Mouse (Mus musculus): ENCODE results near the gene Cd248. TPM values are rescaled to one million over a fixed set of nuclear protein-coding genes. Genes with fewer than 3 reads are reported as not detected.

The Cd248 gene
- total RNA-seq (2021), result 10 to 100 TPM in 1 of 2 experiments, 1 to 10 TPM in 1; 9.5 to 15.1 TPM
- long read RNA-seq, experiment 1, transcript Cd248-201 (1 exons, 2,605 nt), result major isoform, 25 of 25 reads
- long read RNA-seq, experiment 1, partial matches to known transcripts, result 0 of 25 reads
- long read RNA-seq, experiment 1, other reads (novel, unspliced or antisense), result 0 of 25 reads
- long read RNA-seq, experiment 2, transcript Cd248-201 (1 exons, 2,605 nt), result major isoform, 9 of 9 reads
- long read RNA-seq, experiment 2, partial matches to known transcripts, result 0 of 9 reads
- long read RNA-seq, experiment 2, other reads (novel, unspliced or antisense), result 0 of 9 reads

DNA sequence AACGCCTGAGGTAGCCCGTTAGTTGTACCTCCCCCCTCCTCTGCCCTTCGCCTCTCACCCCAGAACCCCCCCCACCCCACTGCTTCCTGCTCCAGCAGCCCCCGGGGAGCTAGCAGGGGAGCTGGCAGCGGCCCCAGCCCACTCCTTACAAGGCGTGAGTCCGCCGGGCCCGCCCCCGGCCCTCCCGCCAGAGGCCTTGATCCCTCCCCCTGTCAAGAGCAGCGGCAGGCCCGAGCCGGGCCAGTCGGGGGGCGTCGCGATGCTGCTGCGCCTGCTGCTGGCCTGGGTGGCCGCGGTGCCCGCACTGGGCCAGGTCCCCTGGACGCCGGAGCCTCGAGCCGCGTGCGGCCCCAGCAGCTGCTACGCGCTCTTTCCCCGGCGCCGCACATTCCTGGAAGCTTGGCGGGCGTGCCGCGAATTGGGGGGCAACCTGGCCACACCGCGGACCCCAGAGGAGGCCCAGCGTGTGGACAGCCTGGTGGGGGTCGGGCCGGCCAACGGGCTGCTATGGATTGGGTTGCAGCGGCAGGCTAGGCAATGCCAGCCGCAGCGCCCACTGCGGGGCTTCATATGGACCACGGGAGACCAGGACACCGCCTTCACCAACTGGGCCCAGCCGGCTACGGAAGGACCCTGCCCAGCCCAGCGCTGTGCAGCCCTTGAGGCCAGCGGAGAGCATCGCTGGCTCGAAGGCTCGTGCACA lies at the start of gene Cd248:
Gene Cd248, plus strand, starts transcription at position 212 of the 703 bp plus-strand sequence.
- peak within 1 kb of the TSS; percentile 76 for H3K4me3 ChIP-seq
- no peak for TF ChIP-seq CTCF (IDR thresholded peaks at IDR 0.05)
- peak; percentile 92 for DNase-seq
- peak within 1 kb of the TSS; percentile 81 for H3K27ac ChIP-seq
- intact Hi-C loops (cut with DNase I), result no loop called here

DNA sequence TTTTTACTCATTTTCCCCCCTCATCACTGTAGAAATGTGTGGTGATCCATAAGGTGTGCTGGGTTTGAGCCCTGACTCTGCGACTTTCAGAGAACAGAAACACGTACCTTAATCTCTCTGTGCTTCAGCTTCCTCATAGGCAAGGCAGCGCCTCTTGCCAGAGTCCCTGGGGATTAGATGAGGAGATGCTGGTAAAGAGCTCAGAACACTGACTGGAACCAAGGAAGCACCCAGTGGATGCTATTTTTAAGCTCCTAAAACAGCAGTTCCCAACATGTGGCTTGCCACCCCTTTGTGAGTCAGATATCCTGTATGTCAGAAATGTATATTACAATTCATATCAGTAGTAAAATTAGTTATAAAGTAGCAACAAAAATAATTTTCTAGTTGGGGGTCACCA lies 49.7 kb upstream of the Cd248 start:
- no peak overlapping the region for H3K4me3 ChIP-seq
- DNase-seq, result peak; percentile 6
- TF ChIP-seq CTCF (IDR thresholded peaks at IDR 0.05), result no peak
- intact Hi-C loops (cut with DNase I), result loop anchor here (5.0 kb wide), 1 partner anchor 54 kb away; no protein-coding TSS in a partner anchor
- H3K27ac ChIP-seq, result no peak overlapping the region

DNA sequence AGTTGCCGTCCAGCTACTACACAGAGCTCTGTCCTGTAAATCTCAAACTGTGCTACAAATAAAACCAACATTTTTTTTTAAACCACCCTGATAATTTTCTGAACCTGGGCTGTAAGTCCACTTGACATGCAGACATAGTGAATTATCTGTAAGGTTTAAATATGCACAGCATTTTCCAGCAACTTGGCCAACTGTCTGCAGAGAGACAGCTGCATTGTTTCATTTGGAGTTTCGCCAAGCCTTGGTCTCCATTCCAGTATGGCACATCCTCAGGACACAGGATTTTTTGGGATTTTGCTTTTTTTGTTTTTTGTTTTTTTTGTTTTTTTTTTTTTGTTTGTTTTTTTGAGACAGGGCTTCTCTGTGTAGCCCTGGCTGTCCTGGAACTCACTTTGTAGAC lies 46.5 kb upstream of the Cd248 start:
- Histone ChIP-seq H3K27ac (no peak overlapping the region), H3K4me3 (no peak overlapping the region)
- no peak for DNase-seq
- TF ChIP-seq CTCF (IDR thresholded peaks at IDR 0.05), result no peak
- intact Hi-C loops (cut with DNase I), result no loop called here

DNA sequence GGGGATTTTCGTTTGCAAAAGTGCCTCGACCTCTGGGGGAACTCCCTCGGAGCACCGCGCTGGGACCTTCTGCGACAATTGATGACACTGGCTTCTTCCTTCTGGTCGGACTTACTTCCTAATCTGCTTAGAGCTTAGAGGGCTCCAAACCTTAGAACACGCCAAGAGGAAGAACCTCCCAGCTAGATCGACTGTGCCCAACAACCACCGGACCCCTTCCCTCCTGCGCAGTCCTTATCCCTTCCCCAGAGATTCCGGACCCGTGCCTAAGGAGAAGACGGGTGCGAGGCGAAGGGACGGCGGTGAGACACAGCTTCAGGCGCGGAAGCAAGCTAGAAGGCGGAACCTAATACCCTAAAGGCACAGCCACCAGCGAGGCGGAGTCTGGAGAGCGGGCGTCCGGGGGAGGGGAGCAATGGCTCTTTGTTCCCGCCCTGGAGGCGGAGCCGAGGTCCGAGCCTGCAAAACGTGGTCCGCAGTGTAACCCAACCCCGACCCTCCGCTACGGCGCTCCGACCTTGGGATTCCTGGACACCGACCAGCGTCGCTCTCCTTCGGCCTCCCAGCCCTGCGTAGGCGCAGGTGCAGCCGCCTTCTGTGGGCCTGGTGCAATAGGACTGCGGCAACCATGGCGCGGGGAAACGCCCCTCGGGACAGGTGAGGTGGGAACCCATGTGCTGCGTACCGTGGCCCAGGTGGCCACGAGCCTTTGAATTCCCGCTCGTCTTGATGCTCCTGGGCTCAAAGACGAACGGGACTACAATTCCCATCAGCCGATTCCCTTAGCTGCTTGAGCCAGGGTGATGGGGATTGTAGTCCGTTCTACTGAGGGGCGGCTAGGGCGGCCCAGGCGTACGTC lies 44.0 kb upstream of the Cd248 start, which contains the start of gene Slc29a2:
Gene Slc29a2, plus strand, starts transcription at position 240 of the 859 bp plus-strand sequence.
- no peak for TF ChIP-seq CTCF (IDR thresholded peaks at IDR 0.05)
- Histone ChIP-seq H3K27ac (peak within 1 kb of the TSS; percentile 93), H3K4me3 (peak within 1 kb of the TSS; percentile 84)
- intact Hi-C loops (cut with DNase I), result no loop called here
- peak; percentile 96 for DNase-seq

DNA sequence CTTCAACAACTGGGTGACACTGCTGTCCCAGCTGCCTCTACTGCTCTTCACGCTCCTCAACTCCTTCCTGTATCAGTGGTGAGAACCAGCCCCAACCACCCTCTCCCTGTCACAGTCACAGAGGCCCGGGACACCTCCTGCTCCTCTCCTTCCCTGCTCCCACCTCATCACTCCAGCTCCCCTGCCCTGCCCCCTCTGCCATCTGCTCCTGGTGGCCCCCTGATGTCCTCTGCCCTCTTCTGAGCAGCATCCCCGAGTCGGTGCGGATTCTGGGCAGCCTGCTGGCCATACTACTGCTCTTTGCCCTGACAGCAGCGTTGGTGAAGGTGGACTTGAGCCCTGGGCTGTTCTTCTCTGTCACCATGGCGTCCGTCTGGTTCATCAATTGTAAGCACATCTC lies 41.8 kb upstream of the Cd248 start:
- no peak overlapping the region for H3K4me3 ChIP-seq
- TF ChIP-seq CTCF (IDR thresholded peaks at IDR 0.05), result no peak
- intact Hi-C loops (cut with DNase I), result no loop called here

DNA sequence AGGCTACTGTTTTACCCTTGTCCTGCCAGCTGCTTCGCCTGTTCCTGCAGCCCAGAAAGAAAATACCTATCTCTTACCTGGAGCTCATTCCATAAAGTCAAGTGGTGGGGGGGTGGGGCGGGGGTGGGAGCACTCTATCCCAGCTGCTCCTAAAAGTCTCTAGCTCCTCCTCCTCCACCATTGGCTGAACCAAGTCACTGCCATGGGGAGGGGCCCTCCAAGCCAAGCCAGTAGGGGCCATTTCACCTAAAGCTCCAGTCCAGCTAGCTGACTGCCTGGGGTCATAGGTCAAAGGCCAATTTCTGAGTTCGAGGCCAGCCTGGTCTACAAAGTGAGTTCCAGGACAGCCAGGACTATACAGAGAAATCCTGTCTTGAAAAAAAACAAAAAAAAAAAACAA lies 35.2 kb upstream of the Cd248 start:
- no peak for DNase-seq
- intact Hi-C loops (cut with DNase I), result no loop called here
- Histone ChIP-seq H3K4me3 (no peak overlapping the region), H3K27ac (no peak overlapping the region)
- TF ChIP-seq CTCF (IDR thresholded peaks at IDR 0.05), result no peak

More for the DNA sequence above, 41.8 kb upstream of the Cd248 start:
- no peak overlapping the region for H3K27ac ChIP-seq
- DNase-seq, result peak; percentile 14

DNA sequence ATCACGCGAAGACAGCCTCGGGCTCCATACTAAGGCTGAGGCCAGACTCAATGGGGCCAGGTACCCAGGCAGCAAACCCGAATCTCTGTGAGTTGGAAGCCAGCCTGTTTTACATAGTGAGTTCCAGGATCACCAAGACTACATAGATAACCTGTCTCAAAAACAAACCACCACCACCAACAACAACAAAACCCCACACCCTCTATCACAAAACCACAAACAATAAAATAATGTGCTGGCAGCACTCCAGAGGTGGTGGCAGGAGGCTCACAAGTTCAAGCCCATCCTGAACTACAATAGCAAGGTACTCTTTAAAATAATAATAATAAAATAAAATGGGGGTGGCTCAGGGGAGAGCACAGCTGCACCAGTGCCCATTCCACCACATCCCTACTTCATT lies 31.3 kb upstream of the Cd248 start:
- intact Hi-C loops (cut with DNase I), result no loop called here
- TF ChIP-seq CTCF (IDR thresholded peaks at IDR 0.05), result no peak

DNA sequence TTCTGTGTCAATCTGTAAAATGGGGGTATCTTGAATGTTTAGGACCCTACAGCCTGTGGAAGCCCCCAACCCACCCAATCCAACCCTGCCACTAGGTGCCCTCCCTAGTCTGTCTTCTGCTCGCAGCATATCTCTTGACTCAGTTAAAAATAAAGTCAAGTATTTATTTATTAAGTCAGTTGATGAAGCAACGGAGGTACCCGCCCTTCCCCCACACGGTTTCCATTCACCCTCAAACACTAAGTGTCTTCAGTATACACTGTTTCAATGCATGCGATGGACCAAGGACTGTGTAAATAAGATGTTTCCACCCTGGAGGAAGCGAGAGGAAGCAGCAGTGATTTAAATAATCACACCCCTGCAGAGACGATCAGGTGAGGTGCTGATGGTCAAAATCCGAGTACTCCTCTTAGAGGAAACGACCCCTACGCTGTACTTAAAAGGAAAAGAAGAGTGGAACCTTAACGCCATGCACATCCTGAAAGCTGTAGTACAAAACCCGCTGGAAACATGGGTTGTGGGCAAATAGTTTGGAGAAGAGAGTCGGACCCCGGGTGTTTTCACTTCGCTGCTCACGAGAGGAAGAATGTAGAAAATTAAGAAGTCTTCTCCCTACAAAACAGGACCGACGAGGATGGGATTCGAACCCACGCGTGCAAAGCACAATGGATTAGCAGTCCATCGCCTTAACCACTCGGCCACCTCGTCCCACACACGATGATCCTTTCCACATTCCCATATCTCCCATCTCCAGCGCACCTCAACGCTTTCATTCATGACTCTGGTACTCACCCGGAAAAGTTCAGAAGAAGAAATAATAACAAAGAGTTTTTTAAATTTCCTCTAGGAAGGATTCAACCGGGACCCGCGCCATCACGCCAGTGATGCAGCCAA lies 30.0 kb upstream of the Cd248 start:
- Histone ChIP-seq H3K4me3 (peak overlapping the region; percentile 84), H3K27ac (peak overlapping the region; percentile 94)
- no peak for TF ChIP-seq CTCF (IDR thresholded peaks at IDR 0.05)
- intact Hi-C loops (cut with DNase I), result no loop called here
- DNase-seq, result peak; percentile 78

More for the DNA sequence above, 31.3 kb upstream of the Cd248 start:
- no peak for DNase-seq
- H3K27ac ChIP-seq, result no peak overlapping the region
- no peak overlapping the region for H3K4me3 ChIP-seq

DNA sequence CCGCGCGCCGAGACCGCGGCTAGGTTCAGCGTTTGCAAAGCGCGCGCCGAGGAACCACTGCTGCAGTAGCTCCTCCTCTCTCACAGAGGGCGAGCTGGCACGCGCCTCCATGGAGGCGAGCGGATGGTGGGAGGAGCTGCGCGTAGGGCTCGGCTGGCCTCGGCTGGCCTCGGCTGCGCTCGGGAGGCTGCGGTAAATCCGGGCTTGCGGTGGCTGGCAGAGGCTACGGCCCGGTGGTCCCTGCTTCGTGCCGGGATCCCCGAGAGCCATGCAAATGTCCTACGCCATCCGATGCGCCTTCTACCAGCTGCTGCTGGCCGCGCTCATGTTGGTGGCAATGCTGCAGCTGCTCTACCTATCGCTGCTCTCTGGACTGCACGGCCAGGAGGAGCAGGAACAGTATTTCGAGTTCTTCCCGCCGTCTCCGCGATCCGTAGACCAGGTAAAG lies 29.1 kb upstream of the Cd248 start, which contains the start of the genes B4gat1 and AC124502.3:
Gene B4gat1, plus strand, starts transcription at position 118 of the 448 bp plus-strand sequence.
Gene AC124502.3, plus strand, starts transcription at position 183 of the 448 bp plus-strand sequence.
- TF ChIP-seq CTCF (IDR thresholded peaks at IDR 0.05), result peak; percentile 42
- Histone ChIP-seq H3K4me3 (peak within 1 kb of the TSS; percentile 84), H3K27ac (peak within 1 kb of the TSS; percentile 94)
- intact Hi-C loops (cut with DNase I), result no loop called here
- peak; percentile 95 for DNase-seq

DNA sequence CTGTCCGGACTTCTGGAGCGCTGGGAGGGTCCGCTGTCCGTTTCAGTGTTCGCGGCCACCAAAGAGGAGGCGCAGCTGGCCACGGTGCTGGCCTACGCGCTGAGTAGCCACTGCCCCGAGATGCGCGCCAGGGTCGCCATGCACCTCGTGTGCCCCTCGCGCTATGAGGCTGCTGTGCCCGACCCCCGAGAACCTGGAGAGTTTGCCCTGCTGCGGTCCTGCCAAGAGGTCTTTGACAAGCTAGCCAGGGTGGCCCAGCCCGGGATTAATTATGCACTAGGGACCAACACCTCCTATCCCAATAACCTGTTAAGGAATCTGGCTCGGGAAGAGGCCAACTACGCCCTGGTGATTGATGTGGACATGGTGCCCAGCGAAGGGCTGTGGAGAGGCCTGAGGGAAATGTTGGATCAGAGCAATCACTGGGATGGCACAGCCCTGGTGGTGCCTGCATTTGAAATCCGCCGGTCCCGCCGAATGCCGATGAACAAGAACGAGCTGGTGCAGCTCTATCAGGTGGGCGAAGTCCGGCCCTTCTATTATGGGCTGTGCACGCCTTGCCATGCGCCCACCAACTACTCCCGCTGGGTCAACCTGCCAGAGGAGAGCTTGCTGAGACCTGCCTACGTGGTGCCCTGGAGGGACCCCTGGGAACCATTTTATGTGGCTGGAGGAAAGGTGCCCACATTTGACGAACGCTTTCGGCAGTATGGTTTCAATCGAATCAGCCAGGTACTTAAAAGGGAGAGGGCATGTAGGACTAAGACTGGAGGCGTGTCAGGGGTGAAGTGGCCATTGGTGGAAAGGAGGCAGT lies 28.4 kb upstream of the Cd248 start:
- peak overlapping the region; percentile 84 for H3K4me3 ChIP-seq
- peak; percentile 48 for DNase-seq
- peak overlapping the region; percentile 94 for H3K27ac ChIP-seq
- no peak for TF ChIP-seq CTCF (IDR thresholded peaks at IDR 0.05)
- intact Hi-C loops (cut with DNase I), result loop anchor here (5.0 kb wide), 1 partner anchor 48 kb away; the partner anchor contains the start of genes Tmem151a and Yif1a

Measured in gastrocnemius, adult 2 months (tissue).